Mouse (Mus musculus) limb, embryonic 13.5 days (tissue): ENCODE measurements around the gene Sec14l4. TPM values are rescaled to one million over a fixed set of nuclear protein-coding genes. Genes with fewer than 3 reads are reported as not detected.

Experiments used
- ATAC-seq: fragments of 200-750 bp; cut with Nextera tagmentation; 2 replicates; pipeline ENCODE4 v1.8.0; 2017; ENCODE audit warnings: low read depth, moderate number of reproducible peaks, moderate TSS enrichment; ENCODE audit not compliant: low FRiP score
- H3K27ac ChIP-seq: fragments of 300-500 bp; sonication (generic); 2 replicates; pipeline ENCODE4 v1.5.1; 2015; ENCODE audit warnings: inconsistent platforms, mild to moderate bottlenecking, moderate library complexity
- H3K27me3 ChIP-seq: fragments of 300-500 bp; sonication (generic); 2 replicates; pipeline ENCODE4 v1.6.1; 2015; ENCODE audit warnings: mild to moderate bottlenecking, inconsistent platforms
- H3K36me3 ChIP-seq: fragments of 300-500 bp; sonication (generic); 2 replicates; pipeline ENCODE4 v1.6.1; 2015; ENCODE audit warnings: inconsistent platforms, mild to moderate bottlenecking, moderate library complexity
- H3K4me1 ChIP-seq: fragments of 300-500 bp; sonication (generic); 2 replicates; pipeline ENCODE4 v1.6.1; 2015; ENCODE audit warnings: inconsistent platforms
- H3K4me2 ChIP-seq: fragments of 300-500 bp; sonication (generic); replicated peaks from 2 replicates; pipeline ENCODE4 v1.6.1; 2015; ENCODE audit warnings: inconsistent platforms, mild to moderate bottlenecking, moderate library complexity
- H3K4me3 ChIP-seq: fragments of 300-500 bp; sonication (generic); 2 replicates; pipeline ENCODE4 v1.5.1; 2015; ENCODE audit warnings: moderate library complexity, mild to moderate bottlenecking, inconsistent platforms
- H3K9ac ChIP-seq: fragments of 300-500 bp; sonication (generic); 2 replicates; pipeline ENCODE4 v1.6.1; 2015; ENCODE audit warnings: mild to moderate bottlenecking, inconsistent platforms
- H3K9me3 ChIP-seq: fragments of 300-500 bp; sonication (generic); 2 replicates; pipeline ENCODE4 v1.6.1; 2016; ENCODE audit warnings: inconsistent platforms
- WGBS: fragments of 180-500 bp; shearing (Covaris S2); methylation state at CpG from one replicate; pipeline ENCODE4 v1.1.7; 2015; 5-methylcytosine and 5-hydroxymethylcytosine counted together
- polyA plus RNA-seq: library from polyadenylated mRNA; unstranded; fragments of >200 nt; fragmentation: Nextera tagmentation; extraction: Ambion mirVana; gene quantifications from 2 replicates; pipeline ENCODE4 v1.2.1, GENCODE M21; 2015

Gene Sec14l4
- polyA plus RNA-seq, 1 experiment from 2014 or later = 0.09 TPM

- Histone ChIP-seq H3K9ac (no peak overlapping the region), H3K4me3 (no peak overlapping the region), H3K9me3 (no peaks in the 10 kb centered on the region), H3K36me3 (no peaks in the 10 kb centered on the region), H3K4me1 (no peaks in the 10 kb centered on the region), H3K4me2 (no peak overlapping the region), H3K27me3 (no peaks in the 10 kb centered on the region), H3K27ac (no peak overlapping the region)
- 19% methylated on average over 5 of the region's 5 CpGs for WGBS
- no peak for ATAC-seq
Measured at GRCm38 (mm10) chr11:4053586-4053985, 22.3 kb downstream of the Sec14l4 start.

DNA sequence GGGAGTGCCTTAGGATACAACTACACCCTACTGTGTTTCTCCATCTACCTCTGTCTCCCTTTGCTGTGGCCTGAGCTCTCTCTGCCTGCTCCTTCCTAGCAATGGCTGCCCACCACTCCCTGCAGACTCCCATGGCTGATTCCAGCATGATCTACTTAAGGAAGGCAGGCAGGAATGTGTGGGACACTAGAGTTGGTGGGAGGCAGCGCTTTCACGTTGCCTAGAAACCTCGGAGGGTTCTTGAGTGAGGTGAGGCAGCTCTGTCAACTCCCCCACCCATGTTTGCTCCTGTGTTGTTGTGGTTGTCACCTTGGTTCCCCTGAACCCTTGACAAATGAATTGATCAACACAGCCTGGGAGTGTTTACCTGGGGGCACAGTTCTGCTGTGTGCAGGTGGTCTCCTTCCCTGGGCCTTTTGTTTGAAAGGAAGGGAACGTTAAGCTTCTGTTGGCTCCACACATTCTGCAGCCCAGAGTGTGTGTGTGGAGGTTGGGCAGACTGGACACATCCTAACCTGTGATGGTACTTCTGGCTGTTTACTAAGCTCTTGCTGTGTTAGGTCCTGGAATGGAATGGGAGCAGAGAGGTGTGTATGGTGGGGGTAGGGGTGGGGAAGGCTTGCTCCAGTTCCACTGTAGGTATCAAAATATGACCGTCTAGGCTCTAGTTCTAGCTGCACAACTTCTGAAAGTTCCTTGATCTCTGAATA lies 29.8 kb downstream of the Sec14l4 start:
- no peaks in the 10 kb centered on the region for H3K36me3 ChIP-seq
- no peak overlapping the region for H3K4me3 ChIP-seq
- no peak overlapping the region for H3K9ac ChIP-seq
- 75% methylated on average over 5 of the region's 5 CpGs for WGBS
- no peaks in the 10 kb centered on the region for H3K4me1 ChIP-seq
- H3K27me3 ChIP-seq = peaks cover 8% of the 10 kb centered on the region
- no peak overlapping the region for H3K27ac ChIP-seq
- ATAC-seq = no peak
- H3K4me2 ChIP-seq = no peak overlapping the region
- no peaks in the 10 kb centered on the region for H3K9me3 ChIP-seq

GRCm38 (mm10) chr11:4062523-4062922 lies 31.3 kb downstream of the Sec14l4 start:
- Histone ChIP-seq H3K9ac (no peak overlapping the region), H3K9me3 (no peaks in the 10 kb centered on the region), H3K4me2 (no peak overlapping the region), H3K4me1 (no peaks in the 10 kb centered on the region), H3K4me3 (no peak overlapping the region), H3K27ac (no peak overlapping the region), H3K36me3 (no peaks in the 10 kb centered on the region), H3K27me3 (peaks cover 8% of the 10 kb centered on the region)
- 83% methylated on average over 4 of the region's 4 CpGs for WGBS
- no peak for ATAC-seq

DNA sequence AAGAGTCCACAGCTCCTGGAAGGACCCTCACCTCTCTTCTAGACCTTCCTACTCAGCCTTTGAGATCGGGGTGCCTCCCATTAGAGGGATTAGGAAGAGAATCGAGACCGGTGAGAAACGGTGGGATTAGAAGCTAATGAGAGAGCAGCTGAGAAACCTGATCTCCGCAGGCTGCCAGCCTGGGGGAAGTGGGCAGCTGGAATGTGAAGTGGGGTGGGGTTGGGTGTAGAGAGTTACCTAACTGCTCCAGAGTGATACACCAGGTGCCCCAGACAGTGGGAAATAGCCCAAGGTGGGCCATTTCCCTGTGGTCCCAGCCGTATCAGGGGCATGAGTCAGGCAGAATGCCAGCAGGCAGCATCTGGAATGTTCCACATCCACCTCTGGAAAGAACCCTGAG lies 31.7 kb downstream of the Sec14l4 start:
- Histone ChIP-seq H3K9ac (no peak overlapping the region), H3K4me1 (no peaks in the 10 kb centered on the region), H3K27ac (no peak overlapping the region), H3K27me3 (peaks cover 8% of the 10 kb centered on the region), H3K4me2 (no peak overlapping the region), H3K36me3 (no peaks in the 10 kb centered on the region), H3K9me3 (no peaks in the 10 kb centered on the region), H3K4me3 (no peak overlapping the region)
- ATAC-seq = no peak
- WGBS = 19% methylated on average over 6 of the region's 6 CpGs

DNA sequence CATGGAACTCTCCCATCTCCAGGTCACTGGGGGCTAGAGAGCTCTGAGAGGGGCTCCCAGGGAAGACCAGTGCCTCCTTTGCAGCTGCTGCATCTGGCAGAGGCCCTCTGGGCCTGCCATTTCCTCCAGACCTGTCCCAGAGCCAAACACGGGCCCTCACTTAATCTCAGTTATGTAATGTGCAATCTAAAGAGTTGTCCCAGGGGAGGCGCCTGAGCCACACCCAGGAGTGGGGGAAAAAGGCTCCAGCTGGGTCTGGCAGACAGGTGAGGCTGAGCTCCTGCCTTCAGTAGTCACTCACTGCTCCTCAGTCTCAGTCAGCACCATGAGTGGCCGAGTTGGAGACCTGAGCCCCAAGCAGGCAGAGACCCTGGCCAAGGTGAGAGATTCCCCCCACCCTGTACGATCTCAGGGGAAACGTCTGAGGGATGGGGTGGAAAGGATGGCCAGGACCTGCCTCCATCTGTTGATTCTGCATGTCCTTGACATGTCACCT lies 33.4 kb downstream of the Sec14l4 start, which contains the start of gene Sec14l3:
TSS of gene Sec14l3 (plus strand) at position 215 of the 496 bp plus-strand sequence.
- H3K36me3 ChIP-seq = no peaks in the 10 kb centered on the region
- no peak within 1 kb of the TSS for H3K4me3 ChIP-seq
- no peak within 1 kb of the TSS for H3K9ac ChIP-seq
- H3K27ac ChIP-seq = no peak within 1 kb of the TSS
- H3K4me1 ChIP-seq = no peaks in the 10 kb centered on the region
- 53% methylated on average over 5 of the region's 5 CpGs for WGBS
- no peak for ATAC-seq
- H3K9me3 ChIP-seq = no peaks in the 10 kb centered on the region
- peaks cover 8% of the 10 kb centered on the region for H3K27me3 ChIP-seq
- no peak within 1 kb of the TSS for H3K4me2 ChIP-seq

DNA sequence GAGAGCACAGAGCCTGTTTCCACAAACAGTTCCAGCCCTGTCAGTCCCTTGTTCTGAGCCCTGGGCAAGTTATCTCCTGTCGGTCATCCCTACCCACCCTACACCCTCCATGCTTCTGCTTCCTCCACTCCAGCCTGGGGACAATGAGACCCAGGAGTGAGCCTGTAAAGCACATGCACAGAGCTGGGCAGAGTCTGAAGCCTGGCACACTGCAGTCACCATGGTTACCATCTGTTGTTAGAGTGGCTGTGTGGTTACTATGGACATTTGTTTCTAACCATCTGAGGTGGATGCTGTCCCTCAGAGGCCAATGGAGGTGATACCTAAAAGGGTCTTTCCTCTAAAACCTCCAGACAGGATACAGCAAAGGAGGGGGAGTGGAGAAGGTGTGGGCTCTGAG lies 38.4 kb downstream of the Sec14l4 start:
- 79% methylated on average over 1 of the region's 1 CpGs for WGBS
- Histone ChIP-seq H3K9me3 (no peaks in the 10 kb centered on the region), H3K4me1 (no peaks in the 10 kb centered on the region), H3K9ac (no peak overlapping the region), H3K4me2 (no peak overlapping the region), H3K4me3 (no peak overlapping the region), H3K27ac (no peak overlapping the region), H3K27me3 (peaks cover 2% of the 10 kb centered on the region; the same call in 1 of the 2 replicates), H3K36me3 (no peaks in the 10 kb centered on the region)
- no peak for ATAC-seq

- Histone ChIP-seq H3K4me3 (no peak overlapping the region), H3K9me3 (no peaks in the 10 kb centered on the region), H3K9ac (no peak overlapping the region), H3K27ac (no peak overlapping the region), H3K36me3 (no peaks in the 10 kb centered on the region), H3K27me3 (no peaks in the 10 kb centered on the region), H3K4me2 (no peak overlapping the region), H3K4me1 (no peaks in the 10 kb centered on the region)
- 16% methylated on average over 8 of the region's 8 CpGs for WGBS
- ATAC-seq = no peak
Measured at GRCm38 (mm10) chr11:4076633-4077032, 45.4 kb downstream of the Sec14l4 start.

GRCm38 (mm10) chr11:4078267-4078933 lies 47.1 kb downstream of the Sec14l4 start:
- Histone ChIP-seq H3K4me3 (no peak overlapping the region), H3K27ac (no peak overlapping the region), H3K27me3 (no peaks in the 10 kb centered on the region), H3K4me1 (no peaks in the 10 kb centered on the region), H3K36me3 (no peaks in the 10 kb centered on the region), H3K9me3 (no peaks in the 10 kb centered on the region), H3K4me2 (no peak overlapping the region), H3K9ac (no peak overlapping the region)
- WGBS = 83% methylated on average over 7 of the region's 7 CpGs
- no peak for ATAC-seq

GRCm38 (mm10) chr11:4080219-4080618 lies 49.0 kb downstream of the Sec14l4 start:
- H3K36me3 ChIP-seq = no peaks in the 10 kb centered on the region
- H3K4me1 ChIP-seq = no peaks in the 10 kb centered on the region
- H3K4me2 ChIP-seq = no peak overlapping the region
- 14% methylated on average over 4 of the region's 4 CpGs for WGBS
- H3K4me3 ChIP-seq = no peak overlapping the region
- no peaks in the 10 kb centered on the region for H3K9me3 ChIP-seq
- no peaks in the 10 kb centered on the region for H3K27me3 ChIP-seq
- ATAC-seq = no peak
- no peak overlapping the region for H3K9ac ChIP-seq
- H3K27ac ChIP-seq = no peak overlapping the region

- H3K4me3 ChIP-seq = no peak overlapping the region
- 38% methylated on average over 5 of the region's 5 CpGs for WGBS
- no peaks in the 10 kb centered on the region for H3K36me3 ChIP-seq
Measured at GRCm38 (mm10) chr11:4083316-4084078, 52.2 kb downstream of the Sec14l4 start.

GRCm38 (mm10) chr11:4086246-4086645 lies 55.0 kb downstream of the Sec14l4 start:
- no peaks in the 10 kb centered on the region for H3K4me1 ChIP-seq
- peaks cover 6% of the 10 kb centered on the region; the same call in 1 of the 2 replicates for H3K36me3 ChIP-seq
- 53% methylated on average over 1 of the region's 1 CpGs for WGBS
- no peaks in the 10 kb centered on the region for H3K27me3 ChIP-seq
- no peak overlapping the region for H3K9ac ChIP-seq
- H3K27ac ChIP-seq = no peak overlapping the region
- no peak for ATAC-seq
- no peak overlapping the region for H3K4me2 ChIP-seq
- H3K4me3 ChIP-seq = no peak overlapping the region
- H3K9me3 ChIP-seq = no peaks in the 10 kb centered on the region

More at GRCm38 (mm10) chr11:4083316-4084078, 52.2 kb downstream of the Sec14l4 start:
- no peak overlapping the region for H3K27ac ChIP-seq
- H3K4me1 ChIP-seq = no peaks in the 10 kb centered on the region
- H3K9ac ChIP-seq = no peak overlapping the region
- ATAC-seq = no peak
- H3K27me3 ChIP-seq = no peaks in the 10 kb centered on the region
- H3K4me2 ChIP-seq = no peak overlapping the region
- H3K9me3 ChIP-seq = no peaks in the 10 kb centered on the region

GRCm38 (mm10) chr11:4087267-4087666 lies 56.0 kb downstream of the Sec14l4 start:
- no peaks in the 10 kb centered on the region for H3K4me1 ChIP-seq
- 0 out of 2 replicates have a peak overlapping the region, but pooled peaks have one; percentile 14 for H3K9ac ChIP-seq
- H3K9me3 ChIP-seq = no peaks in the 10 kb centered on the region
- H3K36me3 ChIP-seq = peaks cover 14% of the 10 kb centered on the region
- no peak overlapping the region for H3K4me2 ChIP-seq
- H3K27me3 ChIP-seq = no peaks in the 10 kb centered on the region
- 68% methylated on average over 2 of the region's 2 CpGs for WGBS
- H3K4me3 ChIP-seq = no peak overlapping the region
- ATAC-seq = no peak
- H3K27ac ChIP-seq = no peak overlapping the region
